Mouse (Mus musculus): ENCODE results near the gene Spaca1.

- TF ChIP-seq CTCF (IDR thresholded peaks at IDR 0.05; ENCODE audit: extremely low read depth, insufficient read length, insufficient replicate concordance, low read depth, low read length) (no peak), POLR2A (IDR thresholded peaks at IDR 0.05; ENCODE audit: low read depth, low read length) (no peak)
These were observed 31.1 kb upstream of the Spaca1 start for GRCm38 (mm10) chr4:34081064-34081463.

Data from small intestine, adult 2 months (tissue).